Mouse (Mus musculus) G1E (cell line): ENCODE results near the gene Zc3h18. TPM values are rescaled to one million over a fixed set of nuclear protein-coding genes. Genes with fewer than 3 reads are reported as not detected.

Source experiments
- ATAC-seq: 2 replicates; pipeline ENCODE4 v1.8.0; 2016; ENCODE audit warnings: mild to moderate bottlenecking; ENCODE audit not compliant: insufficient number of reproducible peaks, poor library complexity, low FRiP score, severe bottlenecking; ENCODE audit errors: extremely low read depth
- DNase-seq: peaks from one replicate; pipeline ENCODE4 v3.0.0; 2012; ENCODE audit warnings: low spot score
- H3K27me3 ChIP-seq: 2 replicates; pipeline ENCODE4 v1.6.1; 2012; ENCODE audit warnings: mild to moderate bottlenecking, low read length, inconsistent platforms; ENCODE audit not compliant: insufficient read depth
- H3K36me3 ChIP-seq: replicated peaks from 2 replicates; pipeline ENCODE3; 2012; ENCODE audit warnings: mild to moderate bottlenecking, inconsistent platforms
- H3K4me1 ChIP-seq: 2 replicates; pipeline ENCODE4 v1.6.1; 2012; ENCODE audit warnings: low read depth, low read length, inconsistent platforms, mixed read lengths; ENCODE audit not compliant: insufficient read depth
- H3K4me3 ChIP-seq: 2 replicates; pipeline ENCODE4 v1.5.1; 2012; ENCODE audit warnings: low read depth, mild to moderate bottlenecking, inconsistent platforms, low read length, moderate library complexity, mixed read lengths
- H3K9me3 ChIP-seq: replicated peaks from 2 replicates; pipeline ENCODE4 v1.6.1; 2012; ENCODE audit warnings: inconsistent platforms
- CTCF ChIP-seq: IDR thresholded peaks from 2 replicates; pipeline ENCODE4 v1.5.1; 2012; ENCODE audit warnings: low read depth, low read length, inconsistent platforms, mixed read lengths
- GATA1 ChIP-seq: IDR thresholded peaks from 2 replicates; pipeline ENCODE4 v1.6.1; 2012; ENCODE audit warnings: borderline replicate concordance, low read length, inconsistent platforms, mixed read lengths
- GATA2 ChIP-seq: IDR thresholded peaks from 2 replicates; pipeline ENCODE4 v1.6.1; 2012; ENCODE audit warnings: low read depth, low read length, inconsistent platforms, borderline replicate concordance
- POLR2AphosphoS5 ChIP-seq: IDR thresholded peaks from 2 replicates; pipeline ENCODE4 v1.6.1; 2012; ENCODE audit warnings: low read depth, low read length, inconsistent platforms; ENCODE audit not compliant: insufficient replicate concordance
- TAL1 ChIP-seq: conservative IDR thresholded peaks from 2 replicates; pipeline ENCODE4 v1.6.1; 2012; ENCODE audit warnings: low read depth, low read length, inconsistent platforms, mixed read lengths
- polyA plus RNA-seq: library from polyadenylated mRNA; stranded (reverse); fragments of >175 nt; gene quantifications from 2 replicates; pipeline ENCODE4 v1.2.3, GENCODE M21; 2012
- total RNA-seq, 2 experiments: library from RNA; stranded (forward) in 1 of 2; stranded (reverse) in 1 of 2; fragments of 200-1000 nt in 1 of 2; fragments of >200 nt in 1 of 2; fragmentation: Nextera tagmentation in 1 of 2; gene quantifications; 2 replicates each; pipeline ENCODE4 v1.2.3; 2014 to 2017

The Zc3h18 gene
- total and polyA plus RNA-seq, 3 experiments: 40.3 to 143 (median 58.4) TPM

DNA sequence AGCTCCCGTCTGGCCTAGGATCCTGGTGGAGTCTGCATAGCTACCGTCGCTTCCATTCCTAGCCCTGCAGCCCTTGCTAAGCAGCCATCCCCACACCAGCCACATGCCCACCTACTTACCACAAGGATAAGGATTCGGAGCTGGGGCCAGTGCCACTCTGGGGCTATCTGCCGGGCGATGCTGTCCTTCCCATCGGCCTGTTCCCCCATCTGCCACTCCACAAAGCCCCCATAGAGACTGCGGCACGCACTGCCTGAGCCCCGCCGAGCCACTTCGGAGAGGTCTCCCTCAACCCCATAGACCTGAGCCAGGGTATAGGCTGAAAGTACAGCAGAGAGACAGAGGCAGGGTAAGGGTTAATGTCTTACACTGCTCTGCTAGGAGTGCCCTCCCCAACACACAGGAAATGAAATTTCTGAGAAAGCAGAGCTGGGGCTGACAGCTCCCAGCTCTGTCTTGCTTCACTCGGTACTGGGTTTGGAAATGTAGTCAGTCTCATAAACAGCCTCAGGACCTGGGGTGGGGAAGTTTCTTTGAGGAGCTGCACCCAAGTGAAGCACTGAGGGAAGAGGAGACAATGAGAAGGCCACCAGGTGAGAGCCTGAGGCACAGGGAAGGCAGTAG is 61.4 kb downstream of the Zc3h18 start:
- Histone ChIP-seq H3K4me3 (peak overlapping the region; percentile 57; the same call in 1 of the 2 replicates), H3K36me3 (peaks cover 78% of the 10 kb centered on the region), H3K9me3 (peaks cover 3% of the 10 kb centered on the region), H3K27me3 (no peaks in the 10 kb centered on the region), H3K4me1 (peaks cover 62% of the 10 kb centered on the region)
- ATAC-seq: no peak
- TF ChIP-seq GATA2 (no peak), POLR2AphosphoS5 (no peak), GATA1 (no peak), CTCF (no peak), TAL1 (no peak)
- DNase-seq: no peak

DNA sequence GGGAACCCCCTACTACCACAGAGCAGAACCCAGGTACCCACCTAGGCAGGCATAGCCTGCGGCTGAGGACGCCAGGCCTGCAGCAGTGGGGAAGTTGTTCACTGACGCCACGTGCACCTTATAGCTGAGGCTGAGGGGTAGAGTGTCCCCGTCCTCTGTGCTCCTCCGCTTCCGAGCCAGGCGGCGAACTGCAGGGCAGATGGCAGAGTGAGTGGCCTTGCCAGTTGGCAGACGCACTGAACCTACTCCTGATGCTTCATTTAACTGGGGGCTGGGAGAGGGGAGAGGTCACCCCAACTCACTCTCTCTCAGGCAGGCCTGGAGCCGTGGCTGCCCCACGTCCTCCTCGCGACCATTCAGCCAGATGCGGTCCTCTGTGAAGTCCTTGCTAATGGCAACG is 62.9 kb downstream of the Zc3h18 start:
- Histone ChIP-seq H3K9me3 (peaks cover 3% of the 10 kb centered on the region), H3K36me3 (peaks cover 63% of the 10 kb centered on the region), H3K4me1 (peaks cover 58% of the 10 kb centered on the region), H3K27me3 (no peaks in the 10 kb centered on the region), H3K4me3 (no peak overlapping the region; the same call in 1 of the 2 replicates)
- DNase-seq (no peak), ATAC-seq (no peak)
- TF ChIP-seq GATA2 (no peak), CTCF (no peak), POLR2AphosphoS5 (no peak), GATA1 (no peak), TAL1 (no peak)

- ATAC-seq: no peak
- no peak for DNase-seq
- Histone ChIP-seq H3K36me3 (peaks cover 55% of the 10 kb centered on the region), H3K27me3 (peaks cover 6% of the 10 kb centered on the region; the same call in 1 of the 2 replicates), H3K9me3 (no peaks in the 10 kb centered on the region), H3K4me3 (no peak overlapping the region), H3K4me1 (peaks cover 67% of the 10 kb centered on the region)
- TF ChIP-seq CTCF (no peak), GATA2 (no peak), TAL1 (no peak), POLR2AphosphoS5 (no peak), GATA1 (no peak)
Observed at GRCm38 (mm10) chr8:122441326-122441725, 64.9 kb downstream of the Zc3h18 start.

DNA sequence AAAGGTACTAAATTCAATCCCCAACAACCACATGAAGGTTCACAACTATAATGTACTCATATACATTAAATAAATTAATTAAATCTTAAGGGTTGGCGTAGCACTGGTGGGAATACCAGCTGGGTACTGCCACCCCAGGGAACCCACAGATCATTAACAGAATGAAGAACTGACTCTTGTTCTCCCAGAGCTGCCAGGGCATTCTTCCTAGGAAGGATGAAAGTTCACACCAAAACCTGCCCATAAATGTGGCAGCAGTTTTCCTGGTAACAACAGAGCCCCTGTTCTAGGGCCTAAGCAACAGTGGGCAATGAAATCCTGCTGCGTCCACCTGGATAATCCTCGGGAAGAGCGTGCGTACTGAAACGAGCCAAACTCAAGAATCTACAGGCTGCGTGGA is 65.9 kb downstream of the Zc3h18 start:
- no peak for ATAC-seq
- DNase-seq: no peak
- TF ChIP-seq GATA1 (no peak), GATA2 (no peak), CTCF (no peak), POLR2AphosphoS5 (no peak), TAL1 (no peak)
- Histone ChIP-seq H3K9me3 (no peaks in the 10 kb centered on the region), H3K36me3 (peaks cover 45% of the 10 kb centered on the region), H3K27me3 (peaks cover 15% of the 10 kb centered on the region), H3K4me1 (peaks cover 57% of the 10 kb centered on the region), H3K4me3 (peak overlapping the region; percentile 77)

GRCm38 (mm10) chr8:122442781-122443180 is 66.4 kb downstream of the Zc3h18 start:
- Histone ChIP-seq H3K36me3 (peaks cover 40% of the 10 kb centered on the region), H3K27me3 (peaks cover 19% of the 10 kb centered on the region), H3K4me1 (peaks cover 52% of the 10 kb centered on the region), H3K9me3 (no peaks in the 10 kb centered on the region), H3K4me3 (peak overlapping the region; percentile 77)
- TF ChIP-seq TAL1: no peak
- TF ChIP-seq CTCF: no peak
- TF ChIP-seq POLR2AphosphoS5: no peak
- TF ChIP-seq GATA1: no peak
- no peak for TF ChIP-seq GATA2
- DNase-seq: no peak
- ATAC-seq: no peak

DNA sequence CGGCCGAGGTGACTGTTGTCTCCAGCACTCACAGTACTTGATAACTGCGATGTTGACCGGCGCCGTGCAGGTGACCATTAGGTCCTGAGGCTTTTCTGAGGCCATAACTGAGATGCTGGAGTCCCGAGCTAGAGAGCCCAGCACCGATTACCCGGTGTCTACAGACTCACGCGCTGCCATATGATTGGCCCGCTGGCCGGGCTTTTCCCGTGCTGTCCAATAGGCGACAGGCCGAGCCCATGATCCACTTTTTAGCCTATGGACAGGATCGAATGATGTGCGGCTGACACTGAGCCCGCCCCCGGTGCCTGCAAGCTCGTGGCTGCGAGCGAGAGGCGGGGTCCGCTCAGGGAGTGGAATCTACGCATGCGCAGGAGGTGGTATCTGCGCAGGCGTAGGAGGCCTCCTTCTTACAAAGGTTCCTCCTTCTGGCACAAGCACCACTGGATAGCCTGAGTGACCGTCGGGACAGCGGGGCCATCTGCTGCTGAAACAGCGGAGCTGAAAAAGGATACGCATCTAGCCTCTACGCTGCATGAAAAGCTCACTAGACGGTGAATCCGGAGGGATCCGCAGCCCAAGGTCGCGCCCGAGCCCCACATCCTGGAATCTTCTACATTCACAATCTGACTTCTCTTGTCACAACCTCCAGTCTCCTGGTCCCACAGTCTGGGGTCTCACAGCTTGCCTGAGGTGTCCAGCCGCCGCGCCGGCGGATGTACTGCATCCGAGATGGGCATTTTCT is 67.0 kb downstream of the Zc3h18 start, which contains the start of gene Mvd:
TSS of gene Mvd (minus strand) at position 161 of the 745 bp plus-strand sequence.
- TF ChIP-seq CTCF (no peak), GATA1 (no peak), POLR2AphosphoS5 (no peak), GATA2 (no peak), TAL1 (no peak)
- peak; percentile 99 for DNase-seq
- peaks cover 46% of the 10 kb centered on the region for H3K4me1 ChIP-seq
- H3K27me3 ChIP-seq: peaks cover 26% of the 10 kb centered on the region
- H3K4me3 ChIP-seq: peak within 1 kb of the TSS; percentile 77
- H3K9me3 ChIP-seq: no peaks in the 10 kb centered on the region
- peak; percentile 97 for ATAC-seq
- peaks cover 34% of the 10 kb centered on the region for H3K36me3 ChIP-seq
